Comparison of ENCODE assay signal across 12 mouse cellular contexts in genomic region chr11:30159545-30160255, GRCm38 (mm10).
DNase-seq lines count a peak whose midpoint lies in the region; ATAC-seq and TF ChIP-seq lines count a peak whose summit lies in the region.
"Had no signal": no experiment of that assay in that cellular context is flagged by ENCODE, and none has a peak within 500 bp of the region (broad histone marks: within the 10 kb centered on the region; RNA-seq: fewer than 3 reads in every experiment).

No protein-coding gene starts in this region.

- ATAC-seq in kidney, embryonic 16.5 days (ENCODE audit: low FRiP score, low TSS enrichment), result peak; percentile 72
- ATAC-seq: midbrain, embryonic 13.5 days had no signal

- no peak for TF ChIP-seq CTCF in gastrocnemius, adult 2 months (IDR thresholded peaks at IDR 0.05)

- intact Hi-C loops in gastrocnemius, adult 2 months (cut with DNase I), result loop anchor here (5.0 to 10.0 kb wide), 3 partner anchors 38 to 495 kb away; partner anchors contain the start of gene Sptbn1
- intact Hi-C loops in gastrocnemius, postnatal 14 days (cut with DNase I; ENCODE audit: low total_unique reads), result no loop called here

- no peak overlapping the region for H3K4me3 ChIP-seq in gastrocnemius, adult 2 months
- H3K4me3 ChIP-seq in kidney, embryonic 16.5 days (ENCODE audit: low read length), result no peak overlapping the region
- H3K4me3 ChIP-seq: lung, embryonic 15.5 days; midbrain, embryonic 13.5 days had no signal

- DNase-seq in gastrocnemius, adult 2 months, result no peak
- no peak for DNase-seq in gastrocnemius, postnatal 14 days
- no peak for DNase-seq in kidney, postnatal 14 days
- peak; percentile 86 for DNase-seq in brain, adult 2 months (ENCODE audit: low read depth, low spot score)
- DNase-seq in cerebellum, postnatal 36 days, result peak; percentile 41 to 43
- no peak for DNase-seq in layer of hippocampus, adult 18-20 months (ENCODE audit: low spot score in 2 of 2)
- DNase-seq in urinary bladder, postnatal 36 days (ENCODE audit: low spot score in 2 of 2), result no peak
- DNase-seq: kidney, adult 18-20 months; layer of hippocampus, postnatal 36 days had no signal

- H3K4me2 ChIP-seq in kidney, embryonic 16.5 days (replicated peaks; ENCODE audit: low read depth, low read length), result no peak overlapping the region
- H3K4me2 ChIP-seq: lung, embryonic 15.5 days; midbrain, embryonic 13.5 days had no signal

- H3K9ac ChIP-seq in kidney, embryonic 16.5 days (replicated peaks; ENCODE audit: low read length), result no peak overlapping the region
- H3K9ac ChIP-seq: lung, embryonic 15.5 days; midbrain, embryonic 13.5 days had no signal

- H3K9me3 ChIP-seq in kidney, embryonic 16.5 days (ENCODE audit: low read length), result no peaks in the 10 kb centered on the region
- H3K9me3 ChIP-seq: lung, embryonic 15.5 days; midbrain, embryonic 13.5 days had no signal

- peaks cover 57% of the 10 kb centered on the region for H3K4me1 ChIP-seq in kidney, embryonic 16.5 days (ENCODE audit: insufficient read depth, low read length)

- peaks cover 14% of the 10 kb centered on the region; the same call in 1 of the 2 replicates for H3K36me3 ChIP-seq in kidney, embryonic 16.5 days (ENCODE audit: insufficient read depth, low read length)

- no peaks in the 10 kb centered on the region for H3K27me3 ChIP-seq in kidney, embryonic 16.5 days (ENCODE audit: insufficient read depth, low read length)
- H3K27me3 ChIP-seq: lung, embryonic 15.5 days; midbrain, embryonic 13.5 days had no signal

- H3K27ac ChIP-seq in gastrocnemius, adult 2 months, result peak overlapping the region; percentile 83
- peak overlapping the region; percentile 66 for H3K27ac ChIP-seq in kidney, embryonic 16.5 days (ENCODE audit: low read length)
- H3K27ac ChIP-seq: midbrain, embryonic 13.5 days had no signal

- WGBS in kidney, embryonic 16.5 days, result 54% methylated on average over 4 of the region's 4 CpGs

Comparison
In these comparisons a context has a peak if more than half of its experiments do, and no peak if none do; other contexts are left out.
1. DNase-seq: peak in brain, adult 2 months (single experiment) and cerebellum, postnatal 36 days (2 of 2); none in gastrocnemius, adult 2 months (single experiment), gastrocnemius, postnatal 14 days (single experiment), kidney, postnatal 14 days (single experiment), layer of hippocampus, adult 18-20 months (0 of 2) and urinary bladder, postnatal 36 days (0 of 2).